Mouse (Mus musculus) thymus, adult 2 months (tissue): Measurements from ENCODE around the gene Vmn2r75. TPM values are rescaled to one million over a fixed set of nuclear protein-coding genes. Genes with fewer than 3 reads are reported as not detected.
"Not testable (repeated sequence)": the region's sequence is repeated elsewhere in the genome, so short reads cannot be mapped to it uniquely, and the experiment has no call there.

ENCODE experiments used
- DNase-seq: peaks from one replicate; pipeline ENCODE4 v3.0.0; 2021
- H3K27ac ChIP-seq: fragments of 200-500 bp; 2 replicates; pipeline ENCODE4 v1.5.1; 2012; ENCODE audit warnings: low read length, control low read depth; ENCODE audit not compliant: control insufficient read depth, insufficient read depth
- H3K27me3 ChIP-seq: fragments of 200-500 bp; 2 replicates; pipeline ENCODE4 v1.6.1; 2012; ENCODE audit warnings: mild to moderate bottlenecking, low read length, moderate library complexity, mixed read lengths; ENCODE audit not compliant: control insufficient read depth, insufficient read depth
- H3K36me3 ChIP-seq: fragments of 200-500 bp; 2 replicates; pipeline ENCODE4 v1.6.1; 2012; ENCODE audit warnings: mild to moderate bottlenecking, low read length, moderate library complexity; ENCODE audit not compliant: control insufficient read depth, insufficient read depth
- H3K4me1 ChIP-seq: fragments of 200-500 bp; replicated peaks from 2 replicates; pipeline ENCODE4 v1.6.1; 2012; ENCODE audit warnings: low read length; ENCODE audit not compliant: control insufficient read depth, insufficient read depth
- H3K4me3 ChIP-seq: fragments of 200-500 bp; 2 replicates; pipeline ENCODE4 v1.5.1; 2012; ENCODE audit warnings: mild to moderate bottlenecking, low read length, control low read depth, moderate library complexity; ENCODE audit not compliant: control insufficient read depth, insufficient read depth
- CTCF ChIP-seq: fragments of 200-500 bp; IDR thresholded peaks from 2 replicates; pipeline ENCODE4 v1.5.1; 2012; ENCODE audit warnings: mild to moderate bottlenecking, control low read depth, low read length, moderate library complexity, borderline replicate concordance; ENCODE audit not compliant: control insufficient read depth, poor library complexity, insufficient read depth; ENCODE audit errors: extremely low read depth
- POLR2A ChIP-seq: fragments of 200-500 bp; IDR thresholded peaks from 2 replicates; pipeline ENCODE4 v1.6.1; 2012; ENCODE audit warnings: mild to moderate bottlenecking, low read length, control low read depth, moderate library complexity; ENCODE audit not compliant: control insufficient read depth, poor library complexity, insufficient read depth; ENCODE audit errors: extremely low read depth
- WGBS: fragments of 180-500 bp; shearing (Covaris S2); methylation state at CpG from one replicate; pipeline ENCODE4 v1.1.7; 2018; 5-methylcytosine and 5-hydroxymethylcytosine counted together
- polyA plus RNA-seq: library from polyadenylated mRNA; depleted of rRNA; stranded (reverse); fragments of >200 nt; gene quantifications from 2 replicates; pipeline ENCODE4 v1.2.3, GENCODE M21; 2012; rRNA removed

The Vmn2r75 gene
- polyA plus RNA-seq, result not detected in 2 replicates

DNA sequence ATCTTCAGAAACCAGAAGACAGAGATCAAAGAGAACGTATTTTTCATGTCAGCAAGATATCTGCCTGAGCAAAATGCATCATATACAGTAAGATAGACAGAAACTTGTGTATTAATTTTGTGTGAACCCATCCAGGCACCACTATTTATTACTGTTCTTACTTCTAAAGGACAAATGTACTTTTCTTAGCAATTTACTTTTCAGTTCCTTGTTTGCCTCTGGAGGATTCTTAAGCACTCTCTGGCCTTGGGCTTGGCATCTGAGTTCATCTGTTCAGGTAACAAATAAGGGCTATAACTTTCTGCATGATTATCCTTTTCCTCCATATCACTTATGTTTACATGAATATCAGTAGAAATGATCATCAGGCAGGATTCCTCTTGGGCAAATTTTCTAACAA is at the start of gene Vmn2r75:
Gene Vmn2r75 (minus strand): TSS at position 101 of the 400 bp plus-strand sequence.
- not testable (repeated sequence) for H3K4me1 ChIP-seq, H3K27ac ChIP-seq, DNase-seq, H3K4me3 ChIP-seq, H3K36me3 ChIP-seq, H3K27me3 ChIP-seq
- WGBS, result 37% methylated on average over 1 of the region's 1 CpGs

DNA sequence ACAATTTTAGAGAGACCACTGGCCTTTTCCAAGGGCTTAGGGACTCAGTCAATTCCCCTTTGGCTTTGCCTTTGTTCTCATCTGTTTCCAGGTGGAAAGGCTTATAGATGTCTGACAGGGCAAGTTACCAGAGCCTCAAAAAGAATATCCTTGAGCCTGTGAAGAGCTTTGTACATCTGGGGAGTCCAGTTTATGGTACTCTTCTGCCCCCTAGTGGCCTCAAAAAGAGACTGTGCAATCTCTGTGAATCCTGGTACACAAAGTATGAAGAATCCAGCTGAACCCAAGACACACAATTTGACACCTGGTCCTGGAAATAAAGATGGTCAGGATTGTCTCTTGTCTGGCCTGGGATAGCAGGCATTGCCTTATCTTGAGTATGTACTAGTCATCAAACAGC is 39.8 kb upstream of the Vmn2r75 start:
- Histone ChIP-seq H3K4me3 (no peak overlapping the region), H3K4me1 (no peaks in the 10 kb centered on the region), H3K36me3 (no peaks in the 10 kb centered on the region), H3K27ac (no peak overlapping the region), H3K27me3 (no peaks in the 10 kb centered on the region)
- DNase-seq, result no peak
- TF ChIP-seq CTCF, result no peak
- no peak for TF ChIP-seq POLR2A

Other genes starting within 250 kb of the Vmn2r75 start
- not detected in 2 replicates for gene Vmn2r74, start 210.1 kb downstream of the Vmn2r75 start, polyA plus RNA-seq
- gene Vmn2r76, start 74.5 kb upstream of the Vmn2r75 start, polyA plus RNA-seq, result not detected in 2 replicates
- gene Olfr310, start 105.4 kb upstream of the Vmn2r75 start, polyA plus RNA-seq, result not detected in 2 replicates
- gene Olfr309, start 141.9 kb upstream of the Vmn2r75 start, polyA plus RNA-seq, result not detected in 2 replicates
- not detected in 2 replicates for gene Olfr308, start 153.9 kb upstream of the Vmn2r75 start, polyA plus RNA-seq
- not detected in 2 replicates for gene Olfr307, start 165.8 kb upstream of the Vmn2r75 start, polyA plus RNA-seq
- gene Olfr305, start 195.2 kb upstream of the Vmn2r75 start, polyA plus RNA-seq, result not detected in 2 replicates
- gene Olfr304, start 214.9 kb upstream of the Vmn2r75 start, polyA plus RNA-seq, result not detected in 2 replicates
- not detected in 2 replicates for gene Olfr303, start 226.0 kb upstream of the Vmn2r75 start, polyA plus RNA-seq
- gene Olfr301, start 232.1 kb upstream of the Vmn2r75 start, polyA plus RNA-seq, result not detected in 2 replicates